Mouse (Mus musculus) erythroblast, adult 5-6 weeks (primary cell): ENCODE data around the gene 4930415O20Rik. TPM values are rescaled to one million over a fixed set of nuclear protein-coding genes. Genes with fewer than 3 reads are reported as not detected.

Experiments
- ATAC-seq: replicated peaks from 2 replicates; pipeline ENCODE4 v1.8.0; 2016; ENCODE audit warnings: moderate number of reproducible peaks, mild to moderate bottlenecking, moderate TSS enrichment, inconsistent platforms; ENCODE audit not compliant: poor library complexity, low FRiP score, severe bottlenecking
- total RNA-seq, 2 experiments: library from RNA; stranded (forward) in 1 of 2; stranded (reverse) in 1 of 2; fragments of 150-400 nt in 1 of 2; fragments of 200-764, 138-1000 nt in 1 of 2; gene quantifications; 2 replicates each; pipeline versions ENCODE4 v1.2.3 to v1.2.4; 2015 to 2017; ENCODE audit warnings: low replicate concordance in 2 of 2

The 4930415O20Rik gene
- total RNA-seq, 2 experiments from 2014 or later: not detected

- ATAC-seq: peak; percentile 91
Measured at GRCm38 (mm10) chr15:98567278-98568134, 3.3 kb upstream of the 4930415O20Rik start.

GRCm38 (mm10) chr15:98568256-98569033 is 2.4 kb upstream of the 4930415O20Rik start:
- no peak for ATAC-seq

DNA sequence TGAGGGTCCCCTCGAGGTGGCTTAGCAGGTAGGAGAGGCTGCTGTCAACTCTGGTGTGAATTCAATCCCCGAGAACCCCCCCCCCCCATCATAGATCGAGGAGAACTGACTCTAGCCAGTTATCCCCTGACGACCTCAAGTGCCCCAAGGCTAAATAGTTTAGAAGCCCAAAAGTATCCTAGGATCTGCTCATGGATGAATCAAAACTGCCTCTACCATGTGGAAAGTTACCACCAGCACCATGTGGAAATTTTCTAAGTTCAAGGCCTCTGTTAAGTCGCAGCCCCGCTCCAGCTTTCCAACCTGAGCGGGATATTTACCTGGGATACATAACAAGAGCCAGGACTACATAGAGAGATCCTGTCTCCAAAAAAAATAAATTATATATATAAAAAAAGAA is 1.6 kb upstream of the 4930415O20Rik start:
- ATAC-seq: no peak

- no peak for ATAC-seq
Measured at GRCm38 (mm10) chr15:98569795-98570365, 924 bp upstream of the 4930415O20Rik start.

- ATAC-seq: no peak
Measured at GRCm38 (mm10) chr15:98573293-98573692, 2.5 kb downstream of the 4930415O20Rik start.

DNA sequence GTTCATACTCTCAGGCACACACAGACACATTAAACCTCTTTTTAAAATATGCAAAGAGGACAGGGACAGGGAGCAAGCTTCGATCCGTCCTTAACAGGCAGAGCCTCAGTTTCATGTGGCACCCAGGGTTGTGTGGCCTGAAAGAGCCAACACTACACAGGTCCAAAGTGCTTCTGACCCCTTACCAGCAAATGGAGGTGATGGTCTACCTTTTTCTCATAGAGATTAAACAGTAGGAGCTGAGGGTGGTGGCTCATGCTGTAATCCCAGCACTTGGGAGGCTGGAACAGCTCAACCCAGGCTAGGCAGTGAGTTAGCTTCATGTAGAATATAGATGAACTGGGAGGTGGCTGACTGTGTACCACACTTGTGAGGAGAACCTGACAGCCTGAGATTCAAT is 8.5 kb downstream of the 4930415O20Rik start:
- ATAC-seq: no peak

- peak; percentile 93 for ATAC-seq
Measured at GRCm38 (mm10) chr15:98579795-98580464, 9.1 kb downstream of the 4930415O20Rik start.

DNA sequence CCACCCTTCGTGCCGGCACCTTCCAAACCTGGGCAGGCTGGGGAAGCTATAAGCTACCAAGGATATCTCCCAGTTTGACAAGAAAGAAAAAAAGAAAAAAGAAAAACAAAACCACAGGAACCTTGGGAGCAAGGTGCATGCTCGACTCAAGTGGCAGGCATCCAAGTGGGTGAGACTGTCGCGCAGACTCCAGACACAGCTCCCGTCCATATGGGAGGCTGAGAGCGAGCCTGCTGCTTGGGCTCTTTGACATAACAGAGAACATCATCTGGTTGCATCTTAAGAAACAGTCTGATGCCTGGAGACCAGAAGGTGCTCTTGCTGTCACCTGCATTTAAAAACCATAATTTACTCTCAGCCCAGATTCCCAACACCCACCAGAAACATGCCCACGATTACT is 11.6 kb downstream of the 4930415O20Rik start:
- no peak for ATAC-seq

GRCm38 (mm10) chr15:98582996-98583395 is 12.2 kb downstream of the 4930415O20Rik start:
- no peak for ATAC-seq

- no peak for ATAC-seq
Measured at GRCm38 (mm10) chr15:98585421-98585820, 14.6 kb downstream of the 4930415O20Rik start.

DNA sequence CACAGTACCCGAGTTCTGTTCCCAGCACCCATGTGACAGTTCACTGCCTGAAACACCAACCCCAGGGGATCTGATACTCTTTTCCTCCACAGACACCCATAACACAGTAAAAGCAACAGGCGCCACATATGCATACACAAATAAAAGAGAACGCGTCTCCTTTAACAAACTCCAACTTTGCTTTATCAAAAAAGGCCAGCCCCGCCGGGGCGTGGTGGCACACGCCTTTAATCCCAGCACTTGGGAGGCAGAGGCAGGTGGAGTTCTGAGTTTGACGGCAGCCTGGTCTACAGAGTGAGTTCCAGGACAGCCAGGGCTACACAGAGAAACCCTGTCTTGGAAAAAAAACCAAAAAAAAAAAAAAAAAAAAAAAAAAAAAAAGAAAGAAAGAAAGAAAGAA is 15.3 kb downstream of the 4930415O20Rik start:
- peak; percentile 85 for ATAC-seq

DNA sequence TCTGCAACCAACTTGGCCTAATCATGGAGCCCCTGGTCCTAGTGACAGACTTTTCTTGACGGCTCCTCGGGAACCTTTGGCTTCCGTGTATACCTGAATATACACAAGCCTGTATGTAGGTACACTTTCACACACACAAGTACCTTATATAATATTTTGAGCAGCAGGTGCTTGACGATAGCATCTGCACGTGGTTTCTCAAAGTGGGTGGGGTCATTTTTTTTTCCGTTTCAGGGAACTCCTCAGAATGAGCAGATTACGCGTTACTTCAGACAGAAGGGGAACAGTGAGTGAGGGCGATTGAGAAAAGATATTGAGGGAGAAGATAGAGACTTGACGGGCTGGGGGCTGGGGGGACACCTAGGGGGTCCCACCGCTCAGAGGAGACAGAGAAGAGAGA is 16.9 kb downstream of the 4930415O20Rik start:
- no peak for ATAC-seq

GRCm38 (mm10) chr15:98589640-98590336 is 19.0 kb downstream of the 4930415O20Rik start:
- ATAC-seq: no peak

DNA sequence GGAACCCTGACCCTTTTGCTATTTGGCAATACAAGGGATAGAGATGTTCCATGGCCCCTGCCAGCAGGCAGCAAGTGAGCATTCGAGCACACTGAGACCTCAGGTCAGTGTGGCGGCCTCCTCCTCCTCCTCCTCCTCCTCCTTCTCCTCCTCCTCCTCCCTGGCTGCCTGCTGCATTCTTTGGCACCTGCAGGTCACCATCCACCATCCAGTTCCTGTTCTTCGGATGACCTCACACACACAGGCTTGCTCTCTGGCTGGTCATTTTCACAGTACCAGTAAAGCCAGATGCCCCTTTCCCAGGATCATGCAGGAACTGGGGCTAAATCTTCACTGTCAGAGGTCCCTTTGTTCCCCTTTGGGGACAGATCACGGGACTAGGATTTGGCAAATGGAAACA is 20.6 kb downstream of the 4930415O20Rik start:
- ATAC-seq: no peak

GRCm38 (mm10) chr15:98594193-98594592 is 23.4 kb downstream of the 4930415O20Rik start:
- ATAC-seq: no peak

GRCm38 (mm10) chr15:98595049-98595448 is 24.2 kb downstream of the 4930415O20Rik start:
- no peak for ATAC-seq

DNA sequence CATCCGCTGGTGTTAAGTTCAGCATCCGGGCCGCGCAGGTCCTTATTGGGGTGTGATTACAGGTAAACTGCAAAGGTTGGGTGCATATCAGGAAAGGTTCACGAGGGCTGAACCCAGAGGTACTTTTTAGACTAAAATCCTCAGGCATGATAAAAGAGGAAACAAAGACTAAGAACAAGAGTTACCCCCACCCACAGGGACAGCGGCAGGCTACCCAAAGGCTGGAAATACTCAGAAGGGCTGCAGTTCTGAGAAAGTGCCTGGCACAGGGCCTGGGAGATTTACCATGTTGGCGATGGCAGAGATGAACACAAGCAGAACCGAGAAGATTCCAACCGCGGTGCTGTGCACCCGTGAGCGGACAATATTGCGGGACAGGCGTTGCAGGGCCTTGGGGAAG is 25.8 kb downstream of the 4930415O20Rik start:
- ATAC-seq: no peak

- no peak for ATAC-seq
Measured at GRCm38 (mm10) chr15:98600036-98600709, 29.4 kb downstream of the 4930415O20Rik start.

GRCm38 (mm10) chr15:98601832-98602190 is 31.0 kb downstream of the 4930415O20Rik start:
- no peak for ATAC-seq
